Mouse (Mus musculus) cerebellum, adult 9-10 months (tissue): Measurements from ENCODE around the gene Ehd4.

Experiments used
- DNase-seq: peaks from one replicate; pipeline ENCODE4 v3.0.0; 2022

Ehd4 gene

DNA sequence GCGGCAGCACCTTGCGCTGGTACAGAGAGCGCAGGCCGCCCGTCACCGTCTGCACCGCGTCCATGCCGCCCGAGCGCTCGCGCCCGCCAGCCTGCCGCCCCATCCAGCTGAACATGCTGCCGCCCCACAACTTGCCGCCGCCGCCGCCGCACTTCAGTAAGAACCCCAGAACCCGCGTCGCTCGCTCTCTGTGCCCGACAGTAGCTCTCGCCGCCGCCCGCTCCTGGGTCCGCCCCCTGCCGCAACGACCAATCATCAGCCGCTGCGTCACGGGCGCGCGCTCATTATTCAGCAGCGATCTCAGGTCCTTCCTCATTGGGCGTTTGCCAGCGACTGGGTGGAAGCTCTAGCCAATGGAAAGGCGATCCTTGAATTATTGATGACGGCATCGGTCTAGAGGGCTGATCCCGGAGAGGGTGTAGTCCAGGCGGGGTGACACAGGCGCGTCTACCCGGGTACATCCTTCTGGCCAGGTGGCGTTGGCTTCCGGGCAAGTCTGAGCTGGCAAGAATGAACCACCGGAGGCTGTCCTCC is at the start of gene Ehd4:
TSS of gene Ehd4 (minus strand) at position 246 of the 534 bp plus-strand sequence.
- peak; percentile 99 for DNase-seq

DNA sequence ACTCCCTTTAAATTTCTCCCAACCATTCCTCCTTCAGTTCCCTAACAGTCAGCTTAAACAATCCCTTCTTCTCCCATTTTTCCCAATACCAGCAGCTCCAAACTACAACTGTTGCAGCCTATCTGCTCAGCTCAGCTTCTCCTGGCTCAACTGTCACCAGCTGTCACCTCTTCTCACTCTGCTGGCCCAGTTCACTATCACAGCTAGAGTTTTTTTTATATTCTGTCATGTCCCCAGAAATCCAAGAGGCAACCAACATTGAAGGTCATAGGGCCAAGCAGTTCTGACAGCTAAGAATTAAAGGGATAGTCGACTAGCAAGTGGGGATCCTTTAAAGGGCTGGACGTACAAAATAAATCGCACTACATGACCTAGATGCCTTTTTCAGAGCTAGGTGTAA is 49.3 kb upstream of the Ehd4 start:
- DNase-seq = no peak

DNA sequence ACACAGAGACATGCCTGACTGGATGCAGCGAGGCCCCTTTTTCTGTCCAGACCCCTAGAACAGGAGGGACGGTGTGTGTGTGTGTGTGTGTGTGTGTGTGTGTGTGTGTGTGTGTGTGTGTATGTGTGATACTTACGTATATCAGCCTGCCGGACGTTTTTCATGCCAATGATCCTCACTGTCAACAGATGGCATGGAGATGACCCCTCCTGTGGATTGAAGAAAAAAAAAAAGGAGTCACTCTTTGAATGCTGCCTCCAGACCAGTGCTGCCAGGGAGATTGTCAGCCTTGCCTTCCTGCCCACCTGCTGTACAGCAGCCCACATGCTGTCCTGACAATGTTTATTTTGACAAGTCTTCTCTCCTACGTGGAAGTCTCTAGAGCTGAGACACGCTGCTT is 45.7 kb upstream of the Ehd4 start:
- DNase-seq = peak; percentile 67

- DNase-seq = no peak
Measured at GRCm38 (mm10) chr2:120188174-120188573, 33.8 kb upstream of the Ehd4 start.

DNA sequence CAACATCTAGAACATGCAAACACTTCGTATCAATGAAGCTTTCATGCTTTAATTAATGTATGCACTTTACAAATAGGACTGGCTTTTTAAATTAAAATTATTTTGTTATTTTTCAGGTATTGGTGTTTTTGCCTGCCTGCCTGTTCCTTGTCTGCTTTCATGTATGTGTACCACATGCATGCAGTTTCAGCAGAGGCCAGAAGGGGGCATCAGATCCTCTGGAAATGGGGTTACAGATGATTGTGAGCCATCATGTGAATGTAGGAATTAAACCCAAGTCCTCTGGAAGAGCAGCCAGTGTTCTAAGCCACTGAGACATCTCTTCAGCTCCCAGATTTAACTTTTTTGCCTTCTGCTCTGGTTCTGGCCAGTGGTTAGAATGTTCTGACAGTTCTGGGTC is 33.2 kb upstream of the Ehd4 start:
- DNase-seq = no peak

GRCm38 (mm10) chr2:120185527-120186276 is 31.3 kb upstream of the Ehd4 start:
- no peak for DNase-seq

DNA sequence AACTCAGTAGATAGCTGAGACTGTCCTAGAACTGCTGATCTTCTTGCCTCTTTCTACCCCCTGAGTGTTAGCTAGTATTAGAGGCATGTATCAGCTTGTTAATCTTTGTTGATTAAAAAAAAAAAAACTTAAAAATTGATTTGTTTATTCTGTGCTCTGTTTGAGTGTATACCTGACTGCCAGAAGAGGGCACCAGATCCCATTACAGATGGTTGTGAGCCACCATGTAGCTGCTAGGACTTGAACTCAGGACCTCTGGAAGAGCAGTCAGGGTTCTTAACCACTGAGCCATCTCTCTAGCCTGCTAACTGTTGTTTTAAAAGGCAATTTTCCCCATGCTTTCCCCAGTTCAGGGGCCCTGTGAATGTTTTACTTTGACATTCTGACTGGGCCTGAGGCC is 24.5 kb upstream of the Ehd4 start:
- no peak for DNase-seq

DNA sequence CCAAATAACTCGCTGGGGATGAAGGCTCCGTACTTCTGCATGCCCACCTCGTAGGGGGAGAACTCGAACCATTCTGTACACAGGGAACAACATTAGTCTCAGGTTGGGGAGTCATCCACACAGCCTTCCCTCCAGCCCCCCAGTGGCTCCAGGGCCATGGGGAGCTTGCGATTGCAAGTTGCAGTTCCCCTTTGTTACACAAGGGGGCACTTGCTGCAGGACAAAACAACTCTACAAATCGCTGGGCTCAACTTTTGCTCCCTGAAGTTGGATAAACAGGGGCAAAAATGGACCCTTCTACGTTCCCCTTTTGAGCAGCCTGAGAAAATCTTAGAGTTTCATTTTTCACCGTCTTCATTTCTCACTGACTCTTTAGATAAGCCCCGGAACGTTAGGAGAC is 19.3 kb upstream of the Ehd4 start:
- peak; percentile 64 for DNase-seq

- DNase-seq = no peak
Measured at GRCm38 (mm10) chr2:120171362-120171761, 17.0 kb upstream of the Ehd4 start.

GRCm38 (mm10) chr2:120170726-120171125 is 16.3 kb upstream of the Ehd4 start:
- DNase-seq = no peak

- no peak for DNase-seq
Measured at GRCm38 (mm10) chr2:120169382-120169781, 15.0 kb upstream of the Ehd4 start.

- no peak for DNase-seq
Measured at GRCm38 (mm10) chr2:120167763-120168162, 13.4 kb upstream of the Ehd4 start.

- no peak for DNase-seq
Measured at GRCm38 (mm10) chr2:120165474-120165873, 11.1 kb upstream of the Ehd4 start.

- no peak for DNase-seq
Measured at GRCm38 (mm10) chr2:120159434-120159833, 5.0 kb upstream of the Ehd4 start.

DNA sequence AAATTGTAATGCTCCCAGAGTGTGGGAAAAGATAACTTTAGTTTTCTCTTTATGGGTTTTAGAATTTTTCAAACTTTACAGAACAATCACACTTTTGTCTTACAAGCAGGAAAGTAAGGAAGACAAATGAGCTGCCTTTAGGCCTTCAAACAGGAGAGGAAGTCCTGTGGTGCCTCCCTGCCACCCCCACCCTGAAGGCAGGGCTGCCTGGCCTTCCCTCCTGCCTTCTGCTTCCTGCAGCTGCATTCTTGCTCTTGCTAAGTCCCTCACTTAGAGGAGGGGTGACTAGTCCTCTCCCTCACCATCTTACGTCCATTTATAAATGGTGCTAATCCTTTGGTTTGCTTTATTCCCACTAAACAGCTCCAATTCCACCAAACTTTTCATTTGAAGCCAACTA is 4.4 kb upstream of the Ehd4 start:
- DNase-seq = no peak

DNA sequence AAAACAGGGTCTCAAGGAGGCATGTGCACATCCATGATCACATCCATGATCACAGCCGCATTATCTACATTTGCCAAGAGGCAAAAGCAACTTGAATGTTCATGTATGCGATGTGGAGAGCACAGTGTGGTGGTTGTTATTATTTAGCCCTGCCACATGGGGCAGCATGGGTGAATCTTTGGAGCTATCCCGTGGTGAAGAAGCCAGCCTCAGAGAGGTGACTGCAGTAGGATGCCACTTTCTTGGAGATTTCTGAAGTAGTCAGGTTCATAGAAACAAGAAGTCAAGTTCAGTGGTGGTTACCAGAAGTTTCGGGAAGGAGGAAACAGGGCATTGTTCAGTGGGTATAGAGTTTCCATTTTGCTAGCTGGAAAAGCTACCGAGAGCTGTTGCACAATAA is 3.6 kb upstream of the Ehd4 start:
- no peak for DNase-seq

DNA sequence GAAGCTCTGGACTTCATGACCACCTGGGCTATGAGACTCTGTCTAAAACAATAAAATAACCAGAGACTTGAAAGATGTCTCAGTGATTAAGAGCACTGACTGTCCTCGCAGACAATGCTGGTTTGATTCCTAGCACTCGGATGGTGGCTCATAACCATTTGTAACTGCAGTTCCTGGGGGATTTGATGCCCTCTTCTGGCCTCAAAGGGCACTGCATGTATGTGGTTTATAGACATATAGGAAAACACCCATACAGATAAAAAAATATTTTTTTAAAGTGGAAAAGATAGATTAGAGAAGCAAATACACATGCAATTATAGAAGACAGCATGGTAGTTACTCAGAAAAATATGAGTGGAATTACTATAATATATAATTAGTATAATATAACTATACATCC is 3.2 kb upstream of the Ehd4 start:
- no peak for DNase-seq

- DNase-seq = peak; percentile 26
Measured at GRCm38 (mm10) chr2:120153586-120154360, 633 bp downstream of the Ehd4 start.

DNA sequence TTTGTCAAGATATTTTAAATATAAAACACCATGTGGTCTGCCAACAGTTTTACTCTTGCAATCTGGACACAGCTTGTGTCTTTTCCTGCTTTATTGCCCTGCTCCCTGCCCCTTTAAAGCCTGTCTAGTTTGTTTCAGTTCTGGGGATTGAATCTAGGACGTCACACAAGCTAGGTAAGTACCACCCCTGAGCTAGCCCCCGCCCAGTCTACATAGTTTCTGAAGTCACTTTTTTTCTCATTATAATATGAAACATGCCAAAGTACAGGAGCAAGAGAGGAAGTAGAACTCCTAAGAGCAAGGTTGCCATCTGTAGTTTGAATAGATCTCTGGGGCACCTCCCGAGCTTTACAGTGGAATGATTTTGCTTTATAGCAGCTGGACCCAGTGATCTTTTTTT is 3.8 kb downstream of the Ehd4 start:
- no peak for DNase-seq

GRCm38 (mm10) chr2:120149634-120150033 is 4.8 kb downstream of the Ehd4 start:
- no peak for DNase-seq

- DNase-seq = no peak
Measured at GRCm38 (mm10) chr2:120147999-120148398, 6.4 kb downstream of the Ehd4 start.

DNA sequence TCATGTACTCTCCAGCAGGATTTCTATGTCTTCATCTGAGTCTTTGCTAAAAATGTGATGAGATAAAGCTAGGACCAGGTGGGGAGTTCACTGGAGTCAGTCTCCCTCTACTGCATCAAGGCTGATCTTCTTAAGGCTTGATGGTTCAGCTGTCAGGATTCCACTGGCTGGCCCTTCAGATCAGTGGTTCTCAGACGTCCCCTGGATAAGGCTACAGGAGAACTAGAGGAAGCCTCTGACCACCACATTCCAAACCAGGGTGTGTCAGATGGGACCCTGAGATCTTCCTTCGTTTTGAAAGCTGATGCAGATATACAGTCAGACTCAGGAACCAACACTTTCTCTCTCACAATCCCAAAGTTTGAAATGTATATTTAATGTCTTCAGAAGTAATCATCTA is 7.0 kb downstream of the Ehd4 start:
- DNase-seq = no peak

GRCm38 (mm10) chr2:120146543-120146942 is 7.9 kb downstream of the Ehd4 start:
- no peak for DNase-seq

- no peak for DNase-seq
Measured at GRCm38 (mm10) chr2:120144390-120144789, 10.0 kb downstream of the Ehd4 start.
